Mouse (Mus musculus) lung, embryonic 14.5 days (tissue): ENCODE results near the gene Pth2. TPM values are rescaled to one million over a fixed set of nuclear protein-coding genes. Genes with fewer than 3 reads are reported as not detected.

Source experiments
- ATAC-seq: fragments of 200-750 bp; cut with Nextera tagmentation; 2 replicates; pipeline ENCODE4 v1.8.0; 2017; ENCODE audit warnings: mild to moderate bottlenecking, moderate TSS enrichment, moderate library complexity; ENCODE audit not compliant: insufficient read depth
- DNase-seq: peaks from one replicate; pipeline ENCODE4 v3.0.0-alpha.2; 2015
- H3K27ac ChIP-seq: fragments of 300-500 bp; sonication (generic); 2 replicates; pipeline ENCODE4 v1.5.1; 2014; ENCODE audit warnings: low read depth, mild to moderate bottlenecking, moderate library complexity
- H3K27me3 ChIP-seq: fragments of 300-500 bp; sonication (generic); 2 replicates; pipeline ENCODE4 v1.6.1; 2014; ENCODE audit warnings: low read length, control low read depth; ENCODE audit not compliant: insufficient read depth
- H3K36me3 ChIP-seq: fragments of 300-500 bp; sonication (generic); 2 replicates; pipeline ENCODE4 v1.6.1; 2014; ENCODE audit warnings: control low read depth; ENCODE audit not compliant: insufficient read depth
- H3K4me1 ChIP-seq: fragments of 300-500 bp; sonication (generic); 2 replicates; pipeline ENCODE4 v1.6.1; 2014; ENCODE audit warnings: antibody characterized with exemption, control low read depth; ENCODE audit not compliant: insufficient read depth
- H3K4me2 ChIP-seq: fragments of 300-500 bp; sonication (generic); 2 replicates; pipeline ENCODE4 v1.6.1; 2014; ENCODE audit warnings: mild to moderate bottlenecking
- H3K4me3 ChIP-seq: fragments of 300-500 bp; sonication (generic); 2 replicates; pipeline ENCODE4 v1.5.1; 2014; ENCODE audit warnings: low read depth, low read length
- H3K9ac ChIP-seq: fragments of 300-500 bp; sonication (generic); 2 replicates; pipeline ENCODE4 v1.6.1; 2014
- H3K9me3 ChIP-seq: fragments of 300-500 bp; sonication (generic); 2 replicates; pipeline ENCODE4 v1.6.1; 2016; ENCODE audit warnings: low read depth, low read length, control low read depth
- CTCF ChIP-seq: IDR thresholded peaks from 2 replicates; pipeline ENCODE4 v1.5.1; 2016; ENCODE audit warnings: antibody characterized with exemption, low read depth
- WGBS: fragments of 180-500 bp; shearing (Covaris S2); extraction: QIAGEN DNeasy Blood & Tissue Kit; methylation state at CpG from one replicate; pipeline ENCODE4 v1.1.7; 2014; 5-methylcytosine and 5-hydroxymethylcytosine counted together
- polyA plus RNA-seq: library from polyadenylated mRNA; unstranded; fragments of >200 nt; fragmentation: Nextera tagmentation; extraction: Ambion mirVana; gene quantifications from 2 replicates; pipeline ENCODE4 v1.2.1, GENCODE M21; 2014

Pth2 gene
- polyA plus RNA-seq, 1 experiment from 2014 or later = not detected

GRCm38 (mm10) chr7:45164833-45165232, 16.0 kb upstream of the Pth2 start:
- H3K4me1 ChIP-seq = peaks cover 4% of the 10 kb centered on the region; the same call in 1 of the 2 replicates
- 60% methylated on average over 5 of the region's 5 CpGs for WGBS
- ATAC-seq = no peak
- H3K9ac ChIP-seq = no peak overlapping the region
- no peak overlapping the region for H3K4me2 ChIP-seq
- DNase-seq = no peak
- H3K27ac ChIP-seq = no peak overlapping the region
- H3K9me3 ChIP-seq = peaks cover 11% of the 10 kb centered on the region
- peaks cover 7% of the 10 kb centered on the region; the same call in 1 of the 2 replicates for H3K36me3 ChIP-seq
- TF ChIP-seq CTCF = no peak
- peaks cover 75% of the 10 kb centered on the region for H3K27me3 ChIP-seq
- H3K4me3 ChIP-seq = no peak overlapping the region

GRCm38 (mm10) chr7:45165701-45166100, 15.1 kb upstream of the Pth2 start:
- WGBS = 43% methylated on average over 11 of the region's 11 CpGs
- Histone ChIP-seq H3K4me3 (no peak overlapping the region), H3K9ac (no peak overlapping the region), H3K36me3 (no peaks in the 10 kb centered on the region), H3K9me3 (peaks cover 17% of the 10 kb centered on the region), H3K4me1 (peaks cover 4% of the 10 kb centered on the region; the same call in 1 of the 2 replicates), H3K27me3 (peaks cover 80% of the 10 kb centered on the region), H3K27ac (no peak overlapping the region), H3K4me2 (no peak overlapping the region)
- TF ChIP-seq CTCF = no peak
- DNase-seq (no peak), ATAC-seq (no peak)

DNA sequence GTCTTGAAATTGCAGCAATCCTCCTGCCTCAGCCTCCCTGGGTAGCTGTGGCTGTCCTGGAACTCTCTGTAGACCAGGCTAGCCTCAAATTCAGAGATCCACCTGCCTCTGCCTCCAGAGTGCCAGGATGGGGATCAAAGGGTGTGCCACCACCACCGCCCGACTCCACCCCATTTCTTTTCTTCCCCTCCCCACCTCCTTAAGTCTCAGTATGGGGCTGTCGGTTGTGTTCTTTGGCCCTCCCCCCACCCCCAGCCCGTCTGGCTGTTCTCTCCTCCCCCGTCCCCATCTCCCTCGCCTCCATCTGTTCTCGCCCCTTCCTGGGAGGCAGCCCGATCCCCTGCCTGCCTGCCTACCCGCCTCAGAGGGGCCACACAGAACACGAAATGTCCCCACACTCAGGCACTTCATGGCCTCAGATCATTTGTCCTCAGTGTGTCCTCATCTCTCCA, 13.8 kb upstream of the Pth2 start:
- Histone ChIP-seq H3K4me3 (no peak overlapping the region), H3K9me3 (peaks cover 17% of the 10 kb centered on the region), H3K9ac (no peak overlapping the region), H3K27me3 (peaks cover 80% of the 10 kb centered on the region), H3K4me2 (no peak overlapping the region), H3K27ac (no peak overlapping the region), H3K4me1 (peaks cover 4% of the 10 kb centered on the region; the same call in 1 of the 2 replicates), H3K36me3 (no peaks in the 10 kb centered on the region)
- DNase-seq (no peak), ATAC-seq (no peak)
- no peak for TF ChIP-seq CTCF
- 15% methylated on average over 9 of the region's 10 CpGs for WGBS

GRCm38 (mm10) chr7:45167761-45168445, 12.9 kb upstream of the Pth2 start:
- Histone ChIP-seq H3K27ac (no peak overlapping the region), H3K27me3 (peaks cover 74% of the 10 kb centered on the region), H3K9me3 (peaks cover 17% of the 10 kb centered on the region), H3K4me3 (no peak overlapping the region), H3K9ac (no peak overlapping the region), H3K4me2 (no peak overlapping the region), H3K36me3 (no peaks in the 10 kb centered on the region), H3K4me1 (no peaks in the 10 kb centered on the region)
- DNase-seq (no peak), ATAC-seq (no peak)
- TF ChIP-seq CTCF = no peak
- WGBS = 3% methylated on average over 19 of the region's 19 CpGs

GRCm38 (mm10) chr7:45168656-45169055, 12.1 kb upstream of the Pth2 start:
- no peak overlapping the region for H3K27ac ChIP-seq
- ATAC-seq (no peak), DNase-seq (no peak)
- H3K4me1 ChIP-seq = no peaks in the 10 kb centered on the region
- H3K4me3 ChIP-seq = no peak overlapping the region
- peaks cover 17% of the 10 kb centered on the region for H3K9me3 ChIP-seq
- no peaks in the 10 kb centered on the region for H3K36me3 ChIP-seq
- WGBS = 6% methylated on average over 24 of the region's 24 CpGs
- no peak for TF ChIP-seq CTCF
- H3K4me2 ChIP-seq = no peak overlapping the region
- no peak overlapping the region for H3K9ac ChIP-seq
- peaks cover 67% of the 10 kb centered on the region for H3K27me3 ChIP-seq

GRCm38 (mm10) chr7:45169495-45169894, 11.3 kb upstream of the Pth2 start:
- Histone ChIP-seq H3K27me3 (peaks cover 65% of the 10 kb centered on the region), H3K4me3 (no peak overlapping the region), H3K27ac (no peak overlapping the region), H3K9me3 (peaks cover 17% of the 10 kb centered on the region), H3K36me3 (no peaks in the 10 kb centered on the region), H3K4me2 (no peak overlapping the region), H3K9ac (no peak overlapping the region), H3K4me1 (no peaks in the 10 kb centered on the region)
- TF ChIP-seq CTCF = no peak
- DNase-seq (no peak), ATAC-seq (no peak)
- 85% methylated on average over 3 of the region's 3 CpGs for WGBS

DNA sequence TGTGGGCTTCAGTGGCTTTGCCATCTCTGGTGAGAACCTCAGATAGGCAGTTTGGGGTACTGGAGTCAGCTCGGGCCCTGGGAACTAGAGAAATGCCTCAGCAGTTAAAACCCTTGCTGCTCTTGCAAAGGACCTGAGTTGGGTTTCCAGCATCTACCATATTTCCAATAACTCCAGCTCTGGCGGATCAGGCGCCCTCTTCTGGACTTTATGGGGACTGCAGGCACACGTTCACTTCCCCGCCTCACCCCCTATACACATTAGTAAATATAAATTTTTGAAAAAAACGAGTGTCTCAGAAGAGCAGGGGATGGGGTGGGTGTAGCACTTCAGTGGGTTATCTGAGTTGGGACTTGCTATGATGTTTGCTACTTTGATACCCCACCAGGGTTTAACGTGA, 7.8 kb upstream of the Pth2 start:
- Histone ChIP-seq H3K36me3 (no peaks in the 10 kb centered on the region), H3K27me3 (peaks cover 65% of the 10 kb centered on the region), H3K9ac (no peak overlapping the region), H3K4me2 (no peak overlapping the region), H3K27ac (no peak overlapping the region), H3K4me1 (no peaks in the 10 kb centered on the region), H3K4me3 (no peak overlapping the region), H3K9me3 (peaks cover 17% of the 10 kb centered on the region)
- TF ChIP-seq CTCF = peak; percentile 46
- ATAC-seq (no peak), DNase-seq (no peak)
- 54% methylated on average over 7 of the region's 7 CpGs for WGBS
